Mouse (Mus musculus): ENCODE measurements around the gene Lenep.

DNA sequence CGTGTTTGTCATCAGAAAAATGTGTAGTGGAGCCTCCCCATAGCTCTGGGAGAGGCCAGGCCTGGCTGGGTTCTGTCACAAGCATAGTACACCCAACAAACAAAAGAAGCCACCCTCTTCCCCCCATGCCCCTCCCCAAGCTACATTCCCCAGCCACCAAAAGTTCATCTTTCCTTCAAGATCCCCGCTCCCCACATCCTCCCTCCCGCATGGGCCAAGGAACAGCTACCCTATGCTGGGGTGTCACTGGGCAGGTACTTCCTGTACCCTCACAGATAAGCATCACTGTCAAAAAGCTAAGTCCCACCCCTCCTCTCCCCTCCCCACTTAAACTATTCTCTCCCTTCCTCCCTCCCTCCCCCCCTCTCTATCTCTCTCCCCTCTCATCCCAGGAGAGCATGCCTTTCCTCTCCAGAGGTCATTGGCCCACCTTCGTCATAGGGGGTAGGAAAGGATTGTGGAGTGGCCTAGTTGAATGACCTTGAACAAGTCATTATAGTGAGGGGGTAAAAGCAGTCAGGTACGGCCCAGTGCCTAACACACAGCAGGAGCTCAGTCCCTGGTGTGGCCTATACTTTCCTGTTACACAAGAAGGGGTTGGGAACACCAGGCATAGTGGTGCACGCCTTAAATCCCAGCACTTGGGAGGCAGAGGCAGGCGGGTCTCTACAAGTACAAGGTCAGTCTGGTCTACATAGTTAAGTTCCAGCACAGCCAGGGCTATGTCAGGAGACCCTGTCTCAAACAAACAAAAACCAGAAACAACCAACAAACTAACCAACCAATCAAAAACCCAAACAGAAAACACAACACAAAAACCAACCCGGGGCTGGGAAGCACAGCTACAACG lies 20.3 kb downstream of the Lenep start:
- no peak for TF ChIP-seq POLR2A (IDR thresholded peaks at IDR 0.05; ENCODE audit: low read depth, low read length)
- TF ChIP-seq CTCF (conservative IDR thresholded peaks at IDR 0.05; ENCODE audit: insufficient read depth, insufficient read length, low read depth, low read length), result no peak
